ENCODE assay signal across 11 mouse cellular contexts in genomic region chr9:115321052-115321451, GRCm38 (mm10). TPM values are rescaled to one million over a fixed set of nuclear protein-coding genes. Genes with fewer than 3 reads are reported as not detected.
DNase-seq lines count a peak whose midpoint lies in the region; ATAC-seq and TF ChIP-seq lines count a peak whose summit lies in the region.
"Had no signal": no experiment of that assay in that cellular context is flagged by ENCODE, and none has a peak within 500 bp of the region (broad histone marks: within the 10 kb centered on the region; RNA-seq: fewer than 3 reads in every experiment).

No protein-coding gene starts in this region.

- no peaks in the 10 kb centered on the region for H3K36me3 ChIP-seq in splenic B cell, adult 2 months (ENCODE audit: control insufficient read depth, insufficient read depth, low read length, poor library complexity, severe bottlenecking)
- H3K36me3 ChIP-seq: limb, embryonic 12.5 days; midbrain, embryonic 13.5 days had no signal

- CTCF ChIA-PET in Patski (lab: Charles Lee): no interaction called here

- TF ChIP-seq CTCF in Patski (IDR thresholded peaks at IDR 0.05): peak; percentile 44

- no peaks in the 10 kb centered on the region for H3K27me3 ChIP-seq in Patski
- H3K27me3 ChIP-seq in splenic B cell, adult 2 months (ENCODE audit: control insufficient read depth, insufficient read depth, low read length, poor library complexity, severe bottlenecking): no peaks in the 10 kb centered on the region
- H3K27me3 ChIP-seq: limb, embryonic 12.5 days; midbrain, embryonic 13.5 days had no signal

- in situ Hi-C loops in Patski (cut with MboI; ENCODE audit: low pct_unique_long_range_greater_than_20kb): no loop called here

- no peak for ATAC-seq in Patski
- ATAC-seq in inflammation-experienced regulatory T-cells, adult 6 months: no peak
- ATAC-seq: midbrain, embryonic 13.5 days had no signal

- DNase-seq in kidney, postnatal 4 days: peak; percentile 28 to 42
- no peak for DNase-seq in kidney, adult 11 months
- peak; percentile 50 to 52 for DNase-seq in B cell, adult 2 months
- DNase-seq in Patski (ENCODE audit: low read depth, low spot score): no peak
- DNase-seq in splenic B cell, adult 2 months (ENCODE audit: low read depth, low spot score): peak; percentile 29
- no peak for DNase-seq in frontal cortex, adult 2 months (ENCODE audit: extremely low spot score in 1 of 2, low spot score in 1 of 2)
- DNase-seq: cerebellum, postnatal 25 days; kidney, adult 9 months had no signal

- POLR2A ChIA-PET in Patski (lab: Charles Lee): no interaction called here

RNA-seq across cellular contexts. Expression of gene Stt3b, which starts 10.8 kb away (rescaled TPM):
- polyA plus RNA-seq in Patski (2021): 134 TPM
- 10 to 100 TPM; 16.6 to 25.0 (median 22.4) TPM for polyA plus RNA-seq in inflammation-experienced regulatory T-cells, adult 6 months (2017; shearing (Covaris generic))
- polyA plus RNA-seq in frontal cortex, adult 2 months (2012; rRNA removed): 44.5 and 44.6 TPM in 2 replicates

Comparison
In these comparisons a context has a peak if more than half of its experiments do, and no peak if none do; other contexts are left out.
1. DNase-seq: peak in kidney, postnatal 4 days (2 of 2), B cell, adult 2 months (2 of 2) and splenic B cell, adult 2 months (single experiment); none in kidney, adult 11 months (single experiment), Patski (single experiment) and frontal cortex, adult 2 months (0 of 2).